Mouse (Mus musculus) small intestine, adult 2 months (tissue): Measurements from ENCODE around the gene Becn1. TPM values are rescaled to one million over a fixed set of nuclear protein-coding genes. Genes with fewer than 3 reads are reported as not detected.

Experiments
- H3K27ac ChIP-seq: fragments of 200-500 bp; 2 replicates; pipeline ENCODE4 v1.5.1; 2012; ENCODE audit warnings: low read depth, low read length, control low read depth, inconsistent platforms; ENCODE audit not compliant: insufficient read depth
- H3K27me3 ChIP-seq: fragments of 200-500 bp; 2 replicates; pipeline ENCODE4 v1.6.1; 2012; ENCODE audit warnings: mild to moderate bottlenecking, moderate library complexity, low read length, inconsistent platforms; ENCODE audit not compliant: control insufficient read depth, insufficient read depth
- H3K36me3 ChIP-seq: fragments of 200-500 bp; 2 replicates; pipeline ENCODE4 v1.6.1; 2012; ENCODE audit warnings: mild to moderate bottlenecking, low read length, control low read depth, inconsistent platforms; ENCODE audit not compliant: control insufficient read depth, insufficient read depth
- H3K4me1 ChIP-seq: fragments of 200-500 bp; 2 replicates; pipeline ENCODE4 v1.6.1; 2012; ENCODE audit warnings: low read length, inconsistent platforms, mixed read lengths; ENCODE audit not compliant: control insufficient read depth, insufficient read depth, insufficient read length
- H3K4me3 ChIP-seq: fragments of 200-500 bp; 2 replicates; pipeline ENCODE4 v1.5.1; 2012; ENCODE audit warnings: low read depth, mild to moderate bottlenecking, control low read depth, inconsistent platforms, low read length, moderate library complexity
- CTCF ChIP-seq: fragments of 200-500 bp; IDR thresholded peaks from 2 replicates; pipeline ENCODE4 v1.5.1; 2012; ENCODE audit warnings: low read depth, mild to moderate bottlenecking, control low read depth, inconsistent platforms, low read length, moderate library complexity, mixed read lengths; ENCODE audit not compliant: insufficient replicate concordance, insufficient read length; ENCODE audit errors: extremely low read depth
- POLR2A ChIP-seq: fragments of 200-500 bp; IDR thresholded peaks from 2 replicates; pipeline ENCODE4 v1.6.1; 2012; ENCODE audit warnings: low read depth, mild to moderate bottlenecking, control low read depth, inconsistent platforms, low read length, moderate library complexity
- WGBS: fragments of 180-500 bp; shearing (Covaris S2); methylation state at CpG from one replicate; pipeline ENCODE4 v1.1.7; 2018; 5-methylcytosine and 5-hydroxymethylcytosine counted together
- polyA plus RNA-seq: library from polyadenylated mRNA; depleted of rRNA; stranded (reverse); fragments of >200 nt; gene quantifications from 2 replicates; pipeline ENCODE4 v1.2.3, GENCODE M21; 2012

Becn1 gene
- polyA plus RNA-seq, 1 experiment, result 163 TPM

DNA sequence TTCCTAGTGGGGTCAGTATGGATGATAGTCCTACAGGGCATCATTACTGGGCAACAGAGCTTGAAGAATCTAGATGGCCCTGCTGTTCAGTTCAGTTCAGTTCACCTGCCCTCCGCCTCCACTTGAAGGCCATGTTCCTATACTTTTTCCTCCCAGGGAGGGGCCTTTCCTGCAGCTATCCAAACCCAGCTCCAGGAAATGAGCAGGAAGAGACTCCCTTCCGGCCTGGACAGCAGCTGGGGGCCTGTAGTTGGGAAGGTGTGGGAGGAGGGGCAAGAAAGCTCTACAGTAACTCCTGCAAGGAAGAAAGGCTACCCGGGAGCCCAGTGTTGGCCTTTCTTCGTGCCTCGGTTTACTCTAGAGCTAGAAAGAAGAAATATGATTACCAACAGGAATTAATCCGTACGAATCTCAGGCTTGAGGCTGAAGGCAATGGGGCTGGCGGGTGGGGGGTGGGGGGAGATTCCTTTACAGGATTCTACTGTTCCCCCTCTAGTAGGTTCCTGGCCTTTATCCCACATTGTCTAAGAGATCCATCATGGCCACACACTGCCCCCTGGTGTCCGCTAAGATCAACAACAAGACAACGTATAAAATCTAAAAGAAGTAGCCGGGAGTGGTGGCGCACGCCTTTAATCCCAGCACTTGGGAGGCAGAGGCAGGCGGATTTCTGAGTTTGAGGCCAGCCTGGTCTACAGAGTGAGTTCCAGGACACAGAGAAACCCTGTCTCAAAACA, 53.7 kb downstream of the Becn1 start:
- TF ChIP-seq CTCF (peak; percentile 35; the same call in 1 of the 2 replicates), POLR2A (no peak)
- Histone ChIP-seq H3K4me1 (peaks cover 16% of the 10 kb centered on the region), H3K27ac (no peak overlapping the region), H3K36me3 (no peaks in the 10 kb centered on the region), H3K4me3 (no peak overlapping the region), H3K27me3 (peaks cover 11% of the 10 kb centered on the region; the same call in 1 of the 2 replicates)
- WGBS, result 40% methylated on average over 14 of the region's 14 CpGs

DNA sequence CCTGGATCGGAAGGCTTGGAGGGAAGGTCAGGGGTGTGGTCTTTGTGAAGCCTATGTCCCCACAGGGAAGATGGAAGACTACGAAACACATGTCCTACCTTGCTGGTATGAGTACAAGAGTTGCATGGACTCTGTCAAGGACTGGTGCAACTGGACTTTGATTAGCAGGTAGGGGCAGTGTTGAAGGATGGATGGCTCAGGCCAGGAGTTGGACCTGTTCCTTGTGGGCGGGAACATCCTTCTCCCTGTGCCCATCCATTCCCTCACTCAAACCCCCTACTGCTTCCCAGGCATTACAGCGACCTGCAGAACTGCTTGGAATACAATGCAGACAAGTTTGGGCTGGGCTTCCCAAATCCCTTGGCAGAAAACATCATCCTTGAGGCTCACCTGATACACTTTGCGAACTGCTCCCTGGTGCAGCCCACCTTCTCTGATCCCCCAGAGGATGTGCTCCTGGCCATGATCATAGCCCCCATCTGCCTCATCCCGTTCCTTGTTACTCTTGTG, 54.5 kb downstream of the Becn1 start:
- no peak overlapping the region for H3K27ac ChIP-seq
- H3K4me3 ChIP-seq, result 0 out of 2 replicates have a peak overlapping the region, but pooled peaks have one; percentile 10
- WGBS, result 86% methylated on average over 6 of the region's 6 CpGs
- H3K36me3 ChIP-seq, result no peaks in the 10 kb centered on the region
- TF ChIP-seq POLR2A, result no peak
- no peak for TF ChIP-seq CTCF
- H3K27me3 ChIP-seq, result peaks cover 11% of the 10 kb centered on the region; the same call in 1 of the 2 replicates
- peaks cover 13% of the 10 kb centered on the region for H3K4me1 ChIP-seq

GRCm38 (mm10) chr11:101246702-101247012, 55.4 kb downstream of the Becn1 start:
- Histone ChIP-seq H3K36me3 (no peaks in the 10 kb centered on the region), H3K4me3 (peak overlapping the region; percentile 71), H3K27ac (peak overlapping the region; percentile 62), H3K4me1 (peaks cover 13% of the 10 kb centered on the region), H3K27me3 (peaks cover 11% of the 10 kb centered on the region; the same call in 1 of the 2 replicates)
- TF ChIP-seq POLR2A (no peak), CTCF (no peak)
- 43% methylated on average over 7 of the region's 7 CpGs for WGBS

GRCm38 (mm10) chr11:101245855-101246701, 56.0 kb downstream of the Becn1 start, which contains the start of gene Ramp2:
Gene Ramp2 (plus strand): TSS chr11:101246028.
- peak within 1 kb of the TSS; percentile 62 for H3K27ac ChIP-seq
- TF ChIP-seq CTCF, result no peak
- TF ChIP-seq POLR2A, result no peak

DNA sequence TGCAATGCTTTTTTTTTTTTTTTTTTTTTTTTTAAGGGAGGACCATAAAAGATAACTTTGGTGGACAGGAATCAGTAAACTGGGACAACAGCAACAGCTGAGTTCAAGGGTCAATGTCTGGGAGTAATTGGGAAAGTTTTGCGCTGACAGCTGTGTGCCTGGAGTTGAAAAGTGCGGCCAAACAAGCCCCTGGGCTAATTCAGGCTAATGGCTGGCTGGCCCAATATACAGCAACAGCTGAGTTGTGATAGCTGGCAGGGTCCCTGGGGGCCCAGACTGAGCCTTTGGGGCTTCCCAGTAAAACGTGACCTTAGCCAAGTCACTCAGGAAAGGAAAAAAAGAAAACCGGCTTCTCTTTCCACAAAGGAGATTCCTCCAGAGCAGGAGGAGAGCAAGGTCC, 57.0 kb downstream of the Becn1 start:
- H3K36me3 ChIP-seq, result no peaks in the 10 kb centered on the region
- 28% methylated on average over 4 of the region's 4 CpGs for WGBS
- no peak overlapping the region for H3K4me3 ChIP-seq
- H3K4me1 ChIP-seq, result peaks cover 13% of the 10 kb centered on the region
- no peak for TF ChIP-seq POLR2A
- TF ChIP-seq CTCF, result no peak
- H3K27ac ChIP-seq, result peak overlapping the region; percentile 60; the same call in 1 of the 2 replicates
- H3K27me3 ChIP-seq, result peaks cover 13% of the 10 kb centered on the region; the same call in 1 of the 2 replicates

More at GRCm38 (mm10) chr11:101245855-101246701, 56.0 kb downstream of the Becn1 start, which contains the start of gene Ramp2:
- H3K27me3 ChIP-seq, result peaks cover 12% of the 10 kb centered on the region; the same call in 1 of the 2 replicates
- peak within 1 kb of the TSS; percentile 71 for H3K4me3 ChIP-seq
- H3K4me1 ChIP-seq, result peaks cover 13% of the 10 kb centered on the region
- H3K36me3 ChIP-seq, result no peaks in the 10 kb centered on the region
- WGBS, result 3% methylated on average over 63 of the region's 63 CpGs

DNA sequence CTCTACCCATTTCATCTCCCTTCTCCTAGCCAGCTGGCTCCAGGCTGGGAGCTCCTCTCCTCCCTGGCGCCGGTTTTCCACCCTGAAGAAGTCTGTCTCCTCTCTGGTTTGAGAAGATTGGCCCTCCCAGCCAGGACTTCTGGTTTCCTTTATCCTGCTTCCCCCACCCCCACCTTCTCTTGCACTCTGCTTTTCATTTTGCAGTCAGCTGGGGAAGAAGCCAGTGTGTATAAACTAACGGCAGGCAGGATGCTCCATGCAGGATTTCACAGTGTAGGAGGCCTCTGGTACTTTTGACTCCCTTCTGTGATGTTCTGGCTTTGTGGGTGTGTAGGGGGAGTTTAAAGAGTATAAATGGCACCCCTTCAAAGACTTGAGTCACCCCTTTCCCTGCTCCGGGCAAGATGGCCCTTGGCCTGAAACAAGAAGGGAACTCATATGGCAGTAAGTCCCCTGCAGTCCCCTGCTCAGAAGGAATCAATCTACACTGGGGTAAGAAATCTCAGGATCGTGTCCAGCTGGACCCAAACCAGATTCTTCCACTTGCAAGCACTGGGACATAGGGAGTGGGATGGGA, 63.9 kb downstream of the Becn1 start:
- H3K27me3 ChIP-seq, result 0 out of 2 replicates have a peak, but pooled peaks cover 2% of the 10 kb centered on the region
- no peaks in the 10 kb centered on the region for H3K4me1 ChIP-seq
- WGBS, result 60% methylated on average over 5 of the region's 5 CpGs
- H3K4me3 ChIP-seq, result no peak overlapping the region
- TF ChIP-seq CTCF (no peak), POLR2A (no peak)
- no peak overlapping the region for H3K27ac ChIP-seq
- H3K36me3 ChIP-seq, result no peaks in the 10 kb centered on the region
